Mouse (Mus musculus) stomach, postnatal 0 days (tissue): ENCODE measurements at regions not wholly inside any gene's neighbourhood (a gene's known extent, or its start where the extent isn't known, plus 50 kb on each side); places are given as distances from the start of the nearest gene placed in this dataset.

Experiments used
- ATAC-seq: fragments of 200-750 bp; cut with Nextera tagmentation; 2 replicates; pipeline ENCODE4 v1.8.0; 2017; ENCODE audit not compliant: low FRiP score, low TSS enrichment
- DNase-seq: peaks from one replicate; pipeline ENCODE4 v3.0.0-alpha.2; 2016; ENCODE audit warnings: low spot score
- H3K27ac ChIP-seq: fragments of 300-500 bp; sonication (generic); replicated peaks from 2 replicates; pipeline ENCODE4 v1.5.1; 2014; ENCODE audit warnings: mild to moderate bottlenecking, control low read depth
- H3K27me3 ChIP-seq: fragments of 300-500 bp; sonication (generic); 2 replicates; pipeline ENCODE4 v1.6.1; 2014; ENCODE audit warnings: low read length; ENCODE audit not compliant: control insufficient read depth, insufficient read depth
- H3K36me3 ChIP-seq: fragments of 300-500 bp; sonication (generic); 2 replicates; pipeline ENCODE4 v1.6.1; 2014; ENCODE audit warnings: low read length, mixed read lengths; ENCODE audit not compliant: control insufficient read depth, insufficient read depth
- H3K4me1 ChIP-seq: fragments of 300-500 bp; sonication (generic); replicated peaks from 2 replicates; pipeline ENCODE4 v1.6.1; 2014; ENCODE audit warnings: antibody characterized with exemption; ENCODE audit not compliant: control insufficient read depth, insufficient read depth
- H3K4me2 ChIP-seq: fragments of 300-500 bp; sonication (generic); replicated peaks from 2 replicates; pipeline ENCODE4 v1.6.1; 2014; ENCODE audit warnings: low read depth, mild to moderate bottlenecking, control low read depth, moderate library complexity
- H3K4me3 ChIP-seq: fragments of 300-500 bp; sonication (generic); 2 replicates; pipeline ENCODE4 v1.5.1; 2014; ENCODE audit warnings: low read depth, low read length, control low read depth
- H3K9ac ChIP-seq: fragments of 300-500 bp; sonication (generic); 2 replicates; pipeline ENCODE4 v1.6.1; 2014; ENCODE audit warnings: mild to moderate bottlenecking, low read length, control low read depth, mixed read lengths
- H3K9me3 ChIP-seq: fragments of 300-500 bp; sonication (generic); 2 replicates; pipeline ENCODE4 v1.6.1; 2016; ENCODE audit warnings: low read length; ENCODE audit not compliant: control insufficient read depth
- CTCF ChIP-seq: IDR thresholded peaks from 2 replicates; pipeline ENCODE4 v1.5.1; 2016; ENCODE audit warnings: antibody characterized with exemption, low read depth, mild to moderate bottlenecking, moderate library complexity
- EP300 ChIP-seq: optimal IDR thresholded peaks from 2 replicates; pipeline ENCODE3; 2016; ENCODE audit warnings: antibody characterized with exemption
- WGBS: fragments of 180-500 bp; shearing (Covaris S2); extraction: QIAGEN DNeasy Blood & Tissue Kit; methylation state at CpG from one replicate; pipeline ENCODE4 v1.1.7; 2014; 5-methylcytosine and 5-hydroxymethylcytosine counted together

- Histone ChIP-seq H3K36me3 (no peaks in the 10 kb centered on the region), H3K27ac (no peak overlapping the region), H3K27me3 (no peaks in the 10 kb centered on the region), H3K4me1 (no peaks in the 10 kb centered on the region), H3K4me3 (no peak overlapping the region), H3K9me3 (no peaks in the 10 kb centered on the region), H3K4me2 (no peak overlapping the region), H3K9ac (no peak overlapping the region)
- TF ChIP-seq EP300 (no peak), CTCF (no peak)
- WGBS, result 78% methylated on average over 7 of the region's 7 CpGs
- no peak for DNase-seq
- no peak for ATAC-seq
Measured at GRCm38 (mm10) chr13:38851820-38852219, 108.9 kb downstream of the Slc35b3 start.

DNA sequence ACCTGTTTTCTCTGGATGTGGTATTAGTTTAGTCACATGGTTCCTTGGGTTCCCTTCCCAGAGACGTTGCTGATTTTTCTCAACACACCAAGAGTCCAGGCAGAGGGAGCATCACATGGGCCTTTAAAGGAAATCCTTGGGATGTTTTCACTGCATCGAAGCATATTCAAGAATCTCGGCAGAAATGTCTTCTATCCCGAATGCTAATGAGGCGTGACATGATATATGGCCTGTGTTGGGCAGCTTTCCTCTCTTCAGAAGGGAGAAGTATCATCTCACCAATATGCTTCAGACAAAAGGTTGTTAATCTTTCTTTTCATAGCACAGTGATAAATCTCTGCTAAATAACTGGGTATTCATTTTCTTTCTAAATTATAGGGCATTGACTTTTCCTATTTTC, 122.4 kb downstream of the Slc35b3 start:
- no peaks in the 10 kb centered on the region for H3K9me3 ChIP-seq
- no peak overlapping the region for H3K9ac ChIP-seq
- H3K4me1 ChIP-seq, result no peaks in the 10 kb centered on the region
- DNase-seq, result no peak
- no peak overlapping the region for H3K4me3 ChIP-seq
- ATAC-seq, result no peak
- no peak overlapping the region for H3K4me2 ChIP-seq
- H3K27me3 ChIP-seq, result no peaks in the 10 kb centered on the region
- TF ChIP-seq EP300 (no peak), CTCF (no peak)
- 70% methylated on average over 5 of the region's 5 CpGs for WGBS
- H3K36me3 ChIP-seq, result no peaks in the 10 kb centered on the region
- H3K27ac ChIP-seq, result no peak overlapping the region

DNA sequence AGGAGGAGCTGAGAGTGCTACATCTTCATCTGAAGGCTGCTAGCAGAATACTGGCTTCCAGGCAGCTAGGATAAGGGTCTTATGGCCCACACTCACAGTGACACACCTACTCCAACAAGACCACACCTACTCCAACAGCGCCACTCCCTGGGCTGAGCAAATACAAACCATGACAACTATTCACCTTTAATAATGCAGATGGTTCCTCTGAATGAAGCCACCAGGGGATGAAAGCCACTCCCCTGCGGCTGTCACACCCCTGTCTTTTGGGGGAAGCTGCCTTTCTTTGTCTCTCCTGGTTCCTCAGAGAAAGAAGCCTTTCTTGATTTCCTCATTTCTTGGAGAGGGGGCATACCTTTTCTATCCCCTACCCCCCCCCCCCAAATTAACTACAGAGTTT, 135.0 kb downstream of the Slc35b3 start:
- ATAC-seq, result no peak
- H3K9me3 ChIP-seq, result no peaks in the 10 kb centered on the region
- H3K4me1 ChIP-seq, result no peaks in the 10 kb centered on the region
- 8% methylated on average over 2 of the region's 2 CpGs for WGBS
- H3K27me3 ChIP-seq, result no peaks in the 10 kb centered on the region
- TF ChIP-seq CTCF (no peak), EP300 (no peak)
- no peak for DNase-seq
- no peak overlapping the region for H3K4me3 ChIP-seq
- H3K36me3 ChIP-seq, result no peaks in the 10 kb centered on the region
- no peak overlapping the region for H3K27ac ChIP-seq
- H3K4me2 ChIP-seq, result no peak overlapping the region
- H3K9ac ChIP-seq, result no peak overlapping the region

DNA sequence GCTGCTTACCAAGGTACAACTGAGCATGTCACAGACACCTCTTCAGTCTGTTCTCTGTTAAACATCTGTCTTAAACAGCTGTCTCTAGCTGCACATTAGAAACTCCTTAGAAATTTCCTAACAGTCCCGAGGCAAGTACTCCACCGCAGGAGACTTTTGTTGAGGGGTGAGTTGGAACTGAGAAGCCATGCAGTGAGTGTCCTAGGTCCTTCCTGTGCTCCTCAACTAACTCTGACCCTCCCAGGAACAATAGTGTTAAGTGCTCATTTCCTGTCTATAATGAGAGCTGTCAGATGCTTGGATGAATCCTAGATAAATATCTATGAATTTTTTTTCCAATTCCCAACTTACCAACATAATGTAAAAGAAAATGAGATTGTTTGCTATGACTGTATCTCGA, 141.1 kb downstream of the Slc35b3 start:
- TF ChIP-seq CTCF, result no peak
- no peak for TF ChIP-seq EP300
- DNase-seq, result no peak
- no peak for ATAC-seq
- Histone ChIP-seq H3K36me3 (no peaks in the 10 kb centered on the region), H3K9me3 (no peaks in the 10 kb centered on the region), H3K9ac (no peak overlapping the region), H3K4me1 (no peaks in the 10 kb centered on the region), H3K27ac (no peak overlapping the region), H3K4me2 (no peak overlapping the region), H3K27me3 (no peaks in the 10 kb centered on the region), H3K4me3 (no peak overlapping the region)
- WGBS, result 82% methylated on average over 3 of the region's 3 CpGs

GRCm38 (mm10) chr13:38818781-38819180, 141.9 kb downstream of the Slc35b3 start:
- no peaks in the 10 kb centered on the region for H3K27me3 ChIP-seq
- WGBS, result 89% methylated on average over 1 of the region's 1 CpGs
- DNase-seq, result no peak
- no peaks in the 10 kb centered on the region for H3K4me1 ChIP-seq
- no peaks in the 10 kb centered on the region for H3K9me3 ChIP-seq
- ATAC-seq, result no peak
- H3K4me2 ChIP-seq, result no peak overlapping the region
- H3K36me3 ChIP-seq, result no peaks in the 10 kb centered on the region
- H3K27ac ChIP-seq, result no peak overlapping the region
- H3K4me3 ChIP-seq, result no peak overlapping the region
- TF ChIP-seq CTCF, result no peak
- no peak for TF ChIP-seq EP300
- H3K9ac ChIP-seq, result no peak overlapping the region

- DNase-seq (no peak), ATAC-seq (no peak)
- Histone ChIP-seq H3K27me3 (no peaks in the 10 kb centered on the region), H3K9ac (no peak overlapping the region), H3K9me3 (no peaks in the 10 kb centered on the region), H3K4me3 (no peak overlapping the region), H3K36me3 (no peaks in the 10 kb centered on the region), H3K4me2 (no peak overlapping the region), H3K4me1 (no peaks in the 10 kb centered on the region), H3K27ac (no peak overlapping the region)
- TF ChIP-seq CTCF, result no peak
- WGBS, result 59% methylated on average over 7 of the region's 9 CpGs
Measured at GRCm38 (mm10) chr13:38816296-38816695, 144.4 kb downstream of the Slc35b3 start.
